Mouse (Mus musculus): ENCODE measurements around the gene Dusp7.

DNA sequence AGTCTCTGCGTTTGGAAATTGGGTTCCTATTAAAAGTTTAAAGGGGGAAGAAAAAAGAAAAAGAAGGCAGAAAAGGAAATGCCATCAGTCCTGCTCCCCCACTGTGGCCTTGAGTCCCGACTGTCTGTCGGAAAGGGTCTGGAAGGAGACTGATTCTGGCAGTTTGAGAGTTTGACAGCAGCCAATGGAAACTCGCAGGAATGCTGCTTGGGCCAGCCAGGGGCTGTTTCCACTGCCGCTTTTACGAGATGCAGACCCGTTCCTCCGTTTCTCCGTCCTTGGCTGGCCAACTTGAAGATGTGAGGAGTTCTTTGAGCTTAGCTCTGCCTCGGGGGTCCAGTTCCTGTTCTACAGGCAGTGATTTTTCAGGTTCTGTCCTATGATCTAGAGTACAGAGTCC is 20.2 kb upstream of the Dusp7 start:
- TF ChIP-seq GATA1 (IDR thresholded peaks at IDR 0.05; ENCODE audit: low read length) (no peak), TAL1 (IDR thresholded peaks at IDR 0.05; ENCODE audit: low read length) (no peak)

All from erythroblast, embryonic 14.5 days (primary cell).